Mouse (Mus musculus) heart, embryonic 10.5 days (tissue): ENCODE measurements around the gene Hdac7. TPM values are rescaled to one million over a fixed set of nuclear protein-coding genes. Genes with fewer than 3 reads are reported as not detected.
A peak's percentile ranks its signal among the peaks of the same experiment; 100 is the strongest.

Experiments used
- DNase-seq: peaks from one replicate; pipeline ENCODE4 v3.0.0-alpha.2; 2017; ENCODE audit warnings: low spot score
- H3K27ac ChIP-seq: fragments of 300-500 bp; sonication (generic); 2 replicates; pipeline ENCODE4 v1.5.1; 2016; ENCODE audit warnings: mild to moderate bottlenecking
- H3K27me3 ChIP-seq: fragments of 300-500 bp; sonication (generic); 2 replicates; pipeline ENCODE4 v1.6.1; 2016; ENCODE audit warnings: mild to moderate bottlenecking; ENCODE audit not compliant: poor library complexity, insufficient read depth, severe bottlenecking
- H3K36me3 ChIP-seq: fragments of 300-500 bp; sonication (generic); 2 replicates; pipeline ENCODE4 v1.6.1; 2016; ENCODE audit warnings: mild to moderate bottlenecking, moderate library complexity
- H3K4me1 ChIP-seq: fragments of 300-500 bp; sonication (generic); 2 replicates; pipeline ENCODE4 v1.6.1; 2016; ENCODE audit warnings: mild to moderate bottlenecking
- H3K4me3 ChIP-seq: fragments of 300-500 bp; sonication (generic); 2 replicates; pipeline ENCODE4 v1.5.1; 2016; ENCODE audit warnings: mild to moderate bottlenecking, moderate library complexity
- H3K9me3 ChIP-seq: fragments of 300-500 bp; sonication (generic); 2 replicates; pipeline ENCODE4 v1.6.1; 2016; ENCODE audit warnings: mild to moderate bottlenecking, moderate library complexity
- WGBS: fragments of 180-500 bp; shearing (Covaris S2); methylation state at CpG from one replicate; pipeline ENCODE4 v1.1.7; 2016; 5-methylcytosine and 5-hydroxymethylcytosine counted together
- polyA plus RNA-seq: library from polyadenylated mRNA; unstranded; fragments of >200 nt; fragmentation: Nextera tagmentation; extraction: Ambion mirVana; gene quantifications from 2 replicates; pipeline ENCODE4 v1.2.1, GENCODE M21; 2016

The Hdac7 gene
- polyA plus RNA-seq, 1 experiment from 2014 or later = 26.7 TPM

GRCm38 (mm10) chr15:97776514-97776913 is 67.8 kb downstream of the Hdac7 start:
- no peak for DNase-seq
- Histone ChIP-seq H3K27ac (no peak overlapping the region), H3K27me3 (peaks cover 19% of the 10 kb centered on the region), H3K4me3 (peak overlapping the region; percentile 22), H3K4me1 (peaks cover 54% of the 10 kb centered on the region), H3K36me3 (no peaks in the 10 kb centered on the region), H3K9me3 (no peaks in the 10 kb centered on the region)
- 8% methylated on average over 8 of the region's 8 CpGs for whole genome bisulfite sequencing

GRCm38 (mm10) chr15:97773961-97774370 is 70.3 kb downstream of the Hdac7 start:
- Histone ChIP-seq H3K36me3 (no peaks in the 10 kb centered on the region), H3K4me1 (peaks cover 50% of the 10 kb centered on the region), H3K27me3 (peaks cover 45% of the 10 kb centered on the region), H3K9me3 (no peaks in the 10 kb centered on the region), H3K4me3 (peak overlapping the region; percentile 23), H3K27ac (peak overlapping the region; percentile 88)
- no peak for DNase-seq
- 54% methylated on average over 5 of the region's 5 CpGs for WGBS

GRCm38 (mm10) chr15:97773108-97773507 is 71.2 kb downstream of the Hdac7 start:
- Histone ChIP-seq H3K27me3 (peaks cover 48% of the 10 kb centered on the region), H3K36me3 (no peaks in the 10 kb centered on the region), H3K4me3 (peak overlapping the region; percentile 23), H3K27ac (peak overlapping the region; percentile 88), H3K9me3 (no peaks in the 10 kb centered on the region), H3K4me1 (peaks cover 49% of the 10 kb centered on the region)
- 18% methylated on average over 5 of the region's 5 CpGs for WGBS
- peak; percentile 91 for DNase-seq

- Histone ChIP-seq H3K27me3 (peaks cover 66% of the 10 kb centered on the region), H3K4me3 (no peak overlapping the region), H3K9me3 (no peaks in the 10 kb centered on the region), H3K27ac (no peak overlapping the region), H3K4me1 (peaks cover 67% of the 10 kb centered on the region), H3K36me3 (no peaks in the 10 kb centered on the region)
- DNase-seq = no peak
- WGBS = 79% methylated on average over 8 of the region's 8 CpGs
Measured at GRCm38 (mm10) chr15:97770280-97770679, 74.0 kb downstream of the Hdac7 start.

GRCm38 (mm10) chr15:97768192-97768591 is 76.1 kb downstream of the Hdac7 start:
- peak overlapping the region; percentile 64 for H3K4me3 ChIP-seq
- no peaks in the 10 kb centered on the region for H3K36me3 ChIP-seq
- no peaks in the 10 kb centered on the region for H3K9me3 ChIP-seq
- peak overlapping the region; percentile 90 for H3K27ac ChIP-seq
- peaks cover 64% of the 10 kb centered on the region for H3K4me1 ChIP-seq
- WGBS = under 1% methylated on average over 18 of the region's 18 CpGs
- no peak for DNase-seq
- peaks cover 78% of the 10 kb centered on the region for H3K27me3 ChIP-seq

- Histone ChIP-seq H3K4me3 (peak within 1 kb of the TSS; percentile 64), H3K27ac (peak within 1 kb of the TSS; percentile 90), H3K9me3 (no peaks in the 10 kb centered on the region), H3K36me3 (no peaks in the 10 kb centered on the region), H3K27me3 (peaks cover 84% of the 10 kb centered on the region), H3K4me1 (peaks cover 63% of the 10 kb centered on the region)
- peak; percentile 89 for DNase-seq
- WGBS = under 1% methylated on average over 44 of the region's 44 CpGs
Measured at GRCm38 (mm10) chr15:97767280-97768186, 76.8 kb downstream of the Hdac7 start, which contains the start of gene Rapgef3. Rapgef3 (minus strand) TSS chr15:97767972.

GRCm38 (mm10) chr15:97766594-97767279 is 77.6 kb downstream of the Hdac7 start:
- peaks cover 90% of the 10 kb centered on the region for H3K27me3 ChIP-seq

GRCm38 (mm10) chr15:97766194-97766593 is 78.1 kb downstream of the Hdac7 start:
- peaks cover 91% of the 10 kb centered on the region for H3K27me3 ChIP-seq
- H3K9me3 ChIP-seq = no peaks in the 10 kb centered on the region
- no peak for DNase-seq
- H3K4me1 ChIP-seq = peaks cover 64% of the 10 kb centered on the region
- no peaks in the 10 kb centered on the region for H3K36me3 ChIP-seq
- peak overlapping the region; percentile 64 for H3K4me3 ChIP-seq
- peak overlapping the region; percentile 90; the same call in 1 of the 2 replicates for H3K27ac ChIP-seq
- 27% methylated on average over 8 of the region's 8 CpGs for WGBS

More at GRCm38 (mm10) chr15:97766594-97767279, 77.6 kb downstream of the Hdac7 start:
- no peak for DNase-seq
- Histone ChIP-seq H3K27ac (peak overlapping the region; percentile 90), H3K36me3 (no peaks in the 10 kb centered on the region), H3K4me3 (peak overlapping the region; percentile 64), H3K9me3 (no peaks in the 10 kb centered on the region), H3K4me1 (peaks cover 62% of the 10 kb centered on the region)
- WGBS = 6% methylated on average over 23 of the region's 23 CpGs

- H3K36me3 ChIP-seq = peaks cover 4% of the 10 kb centered on the region; the same call in 1 of the 2 replicates
- H3K4me1 ChIP-seq = peaks cover 67% of the 10 kb centered on the region
- no peaks in the 10 kb centered on the region for H3K9me3 ChIP-seq
- H3K4me3 ChIP-seq = peak overlapping the region; percentile 34; the same call in 1 of the 2 replicates
- WGBS = 41% methylated on average over 13 of the region's 13 CpGs
- no peak for DNase-seq
- peak overlapping the region; percentile 90; the same call in 1 of the 2 replicates for H3K27ac ChIP-seq
- H3K27me3 ChIP-seq = peaks cover 91% of the 10 kb centered on the region
Measured at GRCm38 (mm10) chr15:97765090-97765794, 79.1 kb downstream of the Hdac7 start.

- H3K27ac ChIP-seq = peak overlapping the region; percentile 90; the same call in 1 of the 2 replicates
- peaks cover 9% of the 10 kb centered on the region; the same call in 1 of the 2 replicates for H3K36me3 ChIP-seq
- no peak overlapping the region for H3K4me3 ChIP-seq
- H3K9me3 ChIP-seq = no peaks in the 10 kb centered on the region
- peaks cover 88% of the 10 kb centered on the region for H3K27me3 ChIP-seq
- peaks cover 67% of the 10 kb centered on the region for H3K4me1 ChIP-seq
- DNase-seq = no peak
- WGBS = 71% methylated on average over 2 of the region's 2 CpGs
Measured at GRCm38 (mm10) chr15:97764532-97764931, 79.8 kb downstream of the Hdac7 start.

- H3K27ac ChIP-seq = no peak overlapping the region
- H3K27me3 ChIP-seq = peaks cover 77% of the 10 kb centered on the region
- H3K9me3 ChIP-seq = no peaks in the 10 kb centered on the region
- no peak for DNase-seq
- peaks cover 64% of the 10 kb centered on the region for H3K4me1 ChIP-seq
- no peak overlapping the region for H3K4me3 ChIP-seq
- peaks cover 9% of the 10 kb centered on the region; the same call in 1 of the 2 replicates for H3K36me3 ChIP-seq
- WGBS = 58% methylated on average over 9 of the region's 9 CpGs
Measured at GRCm38 (mm10) chr15:97763256-97764049, 80.8 kb downstream of the Hdac7 start.

- peak overlapping the region; percentile 19; the same call in 1 of the 2 replicates for H3K27ac ChIP-seq
- H3K4me3 ChIP-seq = no peak overlapping the region
- no peaks in the 10 kb centered on the region for H3K9me3 ChIP-seq
- WGBS = 56% methylated on average over 9 of the region's 9 CpGs
- peaks cover 58% of the 10 kb centered on the region for H3K4me1 ChIP-seq
- peaks cover 9% of the 10 kb centered on the region; the same call in 1 of the 2 replicates for H3K36me3 ChIP-seq
- DNase-seq = no peak
- H3K27me3 ChIP-seq = peaks cover 79% of the 10 kb centered on the region
Measured at GRCm38 (mm10) chr15:97762733-97763132, 81.6 kb downstream of the Hdac7 start.
